Mouse (Mus musculus) cerebellum, adult 9-10 months (tissue): ENCODE measurements around the gene Mgat4b.
"Not testable (repeated sequence)": the region's sequence is repeated elsewhere in the genome, so short reads cannot be mapped to it uniquely, and the experiment has no call there.

Experiments used
- DNase-seq: peaks from one replicate; pipeline ENCODE4 v3.0.0; 2022

Mgat4b gene

DNA sequence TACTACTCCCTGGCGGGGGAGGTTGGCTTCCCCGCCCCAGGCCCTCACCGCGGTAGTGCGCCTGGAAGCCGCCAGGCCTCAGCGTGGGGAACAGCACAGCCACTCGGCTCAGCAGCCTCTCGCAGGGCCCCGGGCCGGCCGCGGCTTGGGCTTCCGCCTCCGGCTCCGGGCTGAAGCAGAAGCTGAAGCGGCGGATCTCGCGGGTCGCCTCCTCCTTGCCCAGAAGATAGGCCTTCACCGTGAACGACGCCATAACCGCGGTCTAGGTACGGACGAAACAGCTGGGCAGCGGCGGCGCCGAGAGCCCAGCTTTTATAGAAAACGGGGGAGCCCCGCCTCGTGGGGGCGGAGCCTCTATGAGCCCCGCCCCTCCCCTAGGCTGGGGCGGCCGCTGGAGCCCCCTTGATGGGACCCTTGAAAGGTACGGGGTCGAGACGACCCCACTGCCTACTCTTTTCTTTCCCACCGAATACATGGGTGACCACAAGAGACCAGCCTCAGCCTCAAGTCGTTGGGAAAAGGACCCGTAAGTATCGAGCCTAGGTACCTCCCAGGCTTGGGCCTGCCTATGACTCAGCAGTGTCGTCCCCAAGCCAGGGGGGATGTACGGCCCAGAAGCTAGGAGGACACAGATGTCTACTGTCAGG is at the start of gene Mgat4b, which contains the start of gene Sqstm1:
Gene Mgat4b (plus strand): TSS at position 386 of the 647 bp plus-strand sequence.
Gene Sqstm1 (minus strand): TSS at position 323 of the 647 bp plus-strand sequence.
- peak; percentile 84 for DNase-seq

DNA sequence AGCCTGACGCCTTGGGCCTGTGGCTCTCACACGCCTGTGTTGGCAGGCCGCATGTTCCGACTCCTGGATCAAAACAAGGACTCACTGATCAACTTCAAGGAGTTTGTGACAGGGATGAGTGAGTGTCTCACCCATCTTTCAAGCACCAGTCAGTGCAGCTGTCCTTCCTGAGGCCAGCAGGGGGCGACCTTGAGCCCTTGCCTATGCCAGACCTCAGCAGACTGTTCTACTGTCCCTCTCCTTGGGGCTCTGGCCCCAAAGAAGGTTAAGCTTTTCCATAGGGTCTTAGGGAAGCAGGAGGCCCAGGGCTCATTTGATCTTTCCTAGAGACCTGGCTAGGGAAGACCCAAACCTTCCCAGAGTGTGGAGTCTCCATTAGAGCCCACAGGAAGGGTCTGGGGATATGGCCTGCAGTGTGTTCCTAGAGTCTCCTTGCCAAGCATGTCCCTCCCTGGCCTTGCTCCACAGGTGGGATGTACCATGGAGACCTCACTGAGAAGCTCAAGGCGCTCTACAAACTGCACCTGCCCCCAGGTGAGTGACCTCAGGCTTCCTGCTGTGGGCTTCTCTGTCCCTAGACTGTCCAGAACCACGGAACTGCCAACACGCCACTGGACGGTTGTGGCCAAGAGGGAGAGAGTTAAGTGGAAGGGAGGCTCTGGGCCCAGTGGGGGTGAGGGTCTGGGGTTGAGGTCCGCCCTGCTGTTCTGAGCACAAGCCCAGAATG is 48.9 kb upstream of the Mgat4b start:
- peak; percentile 62 for DNase-seq

DNA sequence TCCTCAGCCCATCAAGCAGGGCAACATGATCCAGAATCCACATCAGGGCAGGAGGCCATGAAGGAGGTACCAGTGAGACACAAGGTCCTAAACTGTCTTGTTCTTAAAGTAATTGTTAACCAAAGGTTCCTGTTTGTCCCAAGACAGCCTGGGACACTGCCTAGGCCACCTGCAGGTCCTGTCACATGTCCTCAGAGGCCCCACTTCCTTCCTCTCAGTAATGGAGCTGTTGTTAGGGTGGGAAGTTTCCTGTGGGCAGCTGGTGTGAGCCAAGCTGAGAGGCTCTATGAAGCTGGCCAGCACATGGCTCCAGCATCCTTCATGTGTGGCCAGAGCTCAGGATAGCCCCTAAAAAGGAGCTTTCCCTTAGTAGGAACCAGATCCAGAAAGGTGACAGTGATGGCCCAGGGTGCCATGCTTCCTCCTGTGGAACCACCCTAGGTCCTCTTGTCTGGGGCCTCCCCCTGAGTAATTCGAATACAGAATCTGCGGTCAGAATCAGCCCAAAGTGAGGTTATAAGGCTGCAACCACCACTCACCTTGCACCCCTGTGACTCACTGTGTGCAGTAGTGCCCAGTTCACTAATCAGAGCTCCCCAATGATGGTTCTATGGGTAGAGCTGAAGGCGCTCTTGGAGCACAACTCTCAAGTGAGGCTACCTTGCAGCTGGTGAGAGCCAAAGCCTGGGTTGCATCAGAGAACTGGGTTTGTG is 48.2 kb upstream of the Mgat4b start:
- DNase-seq = no peak

DNA sequence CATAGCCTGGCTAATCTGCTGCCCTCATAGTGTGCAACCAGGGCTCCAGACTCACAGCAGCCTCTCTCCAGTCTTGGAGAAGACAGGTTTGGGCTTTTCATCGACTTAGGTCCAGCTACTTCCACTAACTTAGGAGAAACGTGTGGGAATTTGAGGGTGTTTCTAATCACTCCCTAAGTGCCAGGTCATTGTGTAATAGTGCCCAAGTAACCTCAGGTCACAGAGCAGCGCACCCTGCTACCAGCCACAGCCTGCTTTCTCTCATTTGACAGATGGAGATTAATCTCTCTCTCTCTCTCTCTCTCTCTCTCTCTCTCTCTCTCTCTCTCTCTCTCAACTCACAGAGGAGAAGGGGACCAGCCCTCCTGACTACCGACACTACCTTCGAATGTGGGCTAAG is 42.3 kb upstream of the Mgat4b start:
- no peak for DNase-seq

DNA sequence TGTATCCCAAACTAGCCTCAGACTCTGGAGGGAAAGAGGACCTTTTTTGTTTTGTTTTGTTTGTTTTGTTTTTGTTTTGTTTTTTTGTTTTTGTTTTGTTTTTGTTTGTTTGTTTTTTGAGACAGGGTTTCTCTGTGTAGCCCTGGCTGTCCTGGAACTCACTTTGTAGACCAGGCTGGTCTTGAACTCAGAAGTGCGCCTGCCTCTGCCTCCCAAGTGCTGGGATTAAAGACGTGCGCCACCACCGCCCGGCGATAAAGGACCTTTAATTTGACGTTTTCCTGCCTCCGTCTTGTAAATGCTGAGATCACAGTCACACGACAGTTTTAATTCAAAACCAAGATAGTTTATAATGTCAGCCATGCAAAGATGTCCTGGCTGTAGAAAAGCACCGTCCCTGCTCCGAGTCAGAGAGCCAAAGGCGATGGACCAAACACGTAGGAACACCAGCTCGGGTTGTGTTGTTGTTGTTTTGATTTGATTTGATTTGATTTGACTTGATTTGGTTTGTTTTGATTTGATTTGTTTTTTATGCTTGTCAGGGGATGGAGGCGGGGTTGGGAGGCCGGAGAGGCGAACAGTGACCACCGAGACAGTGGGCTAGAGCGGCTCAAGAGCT is 36.5 kb upstream of the Mgat4b start, which contains the start of gene Mrnip:
Gene Mrnip (plus strand): TSS at position 334 of the 619 bp plus-strand sequence.
- DNase-seq = not testable (repeated sequence)

DNA sequence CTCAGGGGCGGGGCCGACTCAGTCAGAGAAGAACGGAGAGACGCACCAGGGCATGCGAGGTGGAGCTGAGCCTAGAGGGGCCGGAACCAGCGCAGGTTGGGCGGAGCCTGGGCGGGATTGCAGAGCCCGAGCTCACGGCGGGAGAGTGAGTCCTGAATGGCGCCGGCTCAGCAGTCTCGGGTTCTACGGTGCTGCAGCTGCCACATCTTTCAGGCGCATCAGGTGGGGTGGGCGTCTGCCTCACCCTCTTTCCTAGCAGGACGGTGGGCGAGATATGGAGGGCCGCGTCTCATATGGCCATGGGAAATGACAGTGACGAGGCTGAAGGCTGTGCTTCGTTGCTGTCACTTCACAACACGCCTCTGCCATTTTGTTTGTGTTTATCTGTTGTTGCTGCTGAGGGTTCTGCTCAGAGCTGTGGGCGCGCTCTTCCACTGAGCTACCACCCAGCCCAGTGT is 35.9 kb upstream of the Mgat4b start:
- peak; percentile 98 for DNase-seq

DNA sequence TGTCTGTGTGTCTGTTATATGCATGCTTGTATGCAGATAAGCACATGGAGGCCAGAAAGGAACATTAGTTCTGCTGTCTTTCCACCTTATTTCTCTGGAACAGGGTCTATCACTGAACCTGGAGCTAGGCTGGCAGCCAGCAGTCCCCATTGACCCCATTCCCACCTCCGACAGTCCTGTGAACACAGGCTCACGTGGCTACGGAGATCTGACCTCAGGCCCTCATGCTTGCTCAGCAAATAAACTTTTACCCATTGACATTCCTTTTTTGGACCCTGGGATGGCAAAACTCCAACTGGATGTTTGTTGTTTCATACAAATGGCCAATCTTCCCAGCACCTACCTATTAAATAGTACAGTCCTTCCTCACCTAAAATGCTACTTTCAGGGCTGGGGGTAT is 34.3 kb upstream of the Mgat4b start:
- DNase-seq = peak; percentile 32

DNA sequence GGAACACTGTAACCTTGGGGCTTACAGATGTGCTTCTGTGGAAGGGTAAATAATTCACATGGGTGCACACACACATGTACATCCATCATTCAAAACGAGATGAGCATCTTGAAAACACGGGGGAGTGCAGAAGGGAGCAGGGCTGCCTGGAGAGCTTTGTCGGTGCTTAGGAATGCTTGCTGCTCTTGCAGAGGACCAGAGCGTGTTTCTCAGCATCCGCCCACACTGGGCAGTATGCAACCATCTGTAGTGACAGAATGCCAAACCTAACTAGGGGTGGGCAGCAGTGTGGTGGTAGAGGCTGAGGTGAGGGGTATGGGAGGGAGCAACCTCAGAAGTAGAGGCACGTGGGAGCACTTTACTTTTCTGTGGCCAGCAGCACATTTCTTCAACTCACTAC is 33.6 kb upstream of the Mgat4b start:
- DNase-seq = no peak

DNA sequence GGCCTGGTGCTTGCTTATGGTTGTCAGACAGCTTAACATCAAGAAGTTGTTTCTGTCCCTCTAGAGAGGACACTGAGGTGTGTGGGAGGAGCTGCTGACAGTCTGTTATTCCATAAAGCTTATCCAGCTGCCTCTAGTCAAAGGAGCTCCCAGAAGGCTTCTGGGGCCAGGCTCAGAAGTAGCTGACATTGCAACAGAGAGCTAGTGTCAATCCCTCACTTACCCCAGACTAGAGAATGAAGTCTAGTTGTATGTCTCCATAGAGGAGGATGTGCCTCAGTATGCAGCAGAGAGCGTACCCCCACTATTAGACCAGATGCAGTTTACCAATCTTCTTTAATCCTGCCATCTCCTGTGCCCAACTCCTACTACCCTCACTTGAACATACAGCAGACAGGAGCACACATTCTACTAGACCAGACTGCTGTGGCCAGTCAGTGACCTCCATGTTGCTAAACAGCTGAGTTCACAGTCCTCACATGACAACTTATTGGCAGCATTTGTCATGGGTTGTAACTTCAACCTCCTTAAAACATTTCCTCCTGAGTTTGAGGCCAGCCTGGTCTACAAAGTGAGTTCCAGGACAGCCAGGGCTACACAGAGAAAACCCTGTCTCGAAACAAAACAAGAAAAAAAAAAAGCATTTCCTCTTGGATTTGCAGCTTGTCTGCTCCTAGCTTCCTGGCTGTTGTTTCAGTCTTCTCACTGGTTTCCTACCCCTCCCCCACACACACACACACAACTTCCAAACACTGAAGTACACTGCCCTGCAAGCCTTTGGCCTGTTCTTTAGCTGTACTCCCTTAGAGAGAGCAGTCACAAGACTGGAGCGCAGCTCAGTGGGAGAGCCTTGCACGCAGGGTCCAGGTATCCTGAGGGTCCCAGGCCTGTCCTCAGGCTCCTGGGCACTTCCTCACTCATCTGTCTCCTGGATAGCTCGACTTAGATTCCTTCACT is 31.9 kb upstream of the Mgat4b start:
- no peak for DNase-seq

DNA sequence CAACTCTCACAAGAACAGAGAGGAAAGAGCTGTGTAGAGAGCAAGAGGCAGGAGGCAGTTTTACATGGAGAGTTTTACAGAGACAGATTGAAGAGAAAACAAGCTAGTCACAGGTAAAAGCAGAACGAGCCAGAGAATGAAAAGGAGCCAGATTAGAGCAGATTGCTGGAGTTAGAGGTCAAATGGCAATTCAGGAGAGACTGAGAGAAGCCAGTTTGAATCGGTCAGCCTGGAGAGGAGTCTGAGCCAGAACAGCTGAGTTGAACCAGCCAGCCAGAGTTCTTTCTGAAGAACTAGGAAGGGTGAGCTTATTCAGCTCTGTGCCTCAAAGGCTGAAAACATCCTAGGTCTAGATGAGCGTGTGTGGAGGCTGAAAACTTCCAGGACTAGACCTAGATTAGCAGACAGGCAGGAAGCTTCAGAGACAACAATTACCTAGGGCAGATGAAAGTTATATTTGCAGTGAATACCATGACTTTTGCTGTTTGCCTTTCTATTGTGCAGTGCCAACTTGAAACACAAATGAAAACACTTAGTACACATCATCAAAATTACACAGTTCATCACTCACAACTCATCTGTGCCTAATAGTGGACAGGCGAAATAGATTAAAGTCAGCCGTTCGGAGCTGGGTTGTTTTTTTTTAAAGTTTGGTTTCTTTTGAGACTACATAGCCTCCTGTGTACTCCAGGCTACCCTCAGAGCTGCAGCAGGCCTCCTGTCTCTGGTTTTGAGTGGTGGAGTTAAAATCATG is 30.0 kb upstream of the Mgat4b start:
- DNase-seq = no peak

DNA sequence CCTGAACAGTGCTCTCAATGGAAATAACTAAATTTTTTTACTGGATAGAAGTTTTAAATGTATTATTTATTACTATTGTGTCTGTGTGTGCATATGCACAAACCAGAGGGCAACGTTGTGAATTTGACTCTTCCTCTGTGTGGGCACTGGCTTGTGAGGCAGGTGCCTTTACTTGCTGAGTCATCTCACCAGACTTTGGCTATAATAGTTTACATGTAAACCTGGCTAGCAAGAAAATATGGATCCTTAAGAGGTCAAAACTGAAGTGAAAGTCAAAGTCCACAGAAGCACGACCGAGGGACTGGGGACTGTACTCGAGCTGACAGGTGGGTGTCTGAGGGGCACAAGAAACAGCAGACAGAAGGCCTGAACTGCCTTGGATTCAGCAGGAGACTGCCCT is 28.0 kb upstream of the Mgat4b start:
- no peak for DNase-seq

DNA sequence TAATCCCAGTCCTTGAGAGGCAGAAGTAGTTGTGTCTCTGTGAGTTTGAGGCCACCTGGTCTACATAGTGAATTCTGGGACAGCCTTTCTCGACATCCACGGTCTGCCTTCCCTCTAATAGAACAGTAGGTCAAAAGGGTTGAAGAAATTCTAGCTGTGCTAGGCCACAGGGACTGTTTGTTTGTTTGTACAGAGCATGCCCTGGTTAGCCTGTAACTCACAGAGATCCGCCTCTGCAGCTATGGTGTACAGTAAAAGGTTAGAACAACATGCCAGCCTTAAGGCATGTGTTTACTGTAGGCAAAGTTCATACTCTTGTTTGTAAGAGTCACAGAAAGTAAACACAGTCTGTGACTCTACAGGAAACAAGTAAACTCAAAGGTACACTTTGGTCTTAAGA is 25.9 kb upstream of the Mgat4b start:
- no peak for DNase-seq

DNA sequence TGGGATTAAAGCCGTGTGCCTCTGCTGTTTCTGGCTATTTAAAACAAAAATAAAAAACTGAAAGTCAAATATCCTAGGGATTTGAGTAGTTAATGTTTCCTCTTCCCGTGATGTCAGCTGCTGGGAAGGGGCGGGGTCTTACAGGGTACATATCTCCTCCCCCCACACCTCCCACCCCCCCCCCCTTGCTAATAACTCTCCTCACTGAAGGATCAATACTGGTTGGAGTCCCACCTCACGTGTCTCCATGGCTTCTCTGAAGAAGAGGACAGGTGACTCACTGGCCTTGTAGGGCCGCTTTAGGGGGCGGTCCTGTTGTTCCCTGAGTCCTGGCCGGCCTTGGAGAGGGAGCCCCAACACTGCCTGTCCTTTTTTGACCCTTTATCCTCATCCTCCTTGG is 22.0 kb upstream of the Mgat4b start:
- no peak for DNase-seq

DNA sequence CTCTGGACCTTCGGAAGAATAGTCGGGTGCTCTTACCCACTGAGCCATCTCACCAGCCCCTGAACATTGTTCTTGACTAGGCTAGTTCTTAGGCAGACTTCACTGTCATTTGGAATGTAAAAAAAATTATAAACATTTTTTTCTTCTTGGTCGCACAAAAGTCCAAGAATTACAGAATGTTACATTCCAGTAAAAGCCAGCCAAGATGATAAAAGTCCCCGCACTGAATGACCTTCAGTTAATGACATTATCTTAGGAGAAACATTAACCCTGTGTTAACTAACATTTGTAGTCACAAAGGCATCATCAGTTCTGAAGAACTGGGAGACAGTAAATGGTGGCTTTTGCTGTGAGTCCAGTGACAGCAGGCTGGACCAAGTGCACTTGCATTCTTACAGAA is 20.3 kb upstream of the Mgat4b start:
- no peak for DNase-seq

DNA sequence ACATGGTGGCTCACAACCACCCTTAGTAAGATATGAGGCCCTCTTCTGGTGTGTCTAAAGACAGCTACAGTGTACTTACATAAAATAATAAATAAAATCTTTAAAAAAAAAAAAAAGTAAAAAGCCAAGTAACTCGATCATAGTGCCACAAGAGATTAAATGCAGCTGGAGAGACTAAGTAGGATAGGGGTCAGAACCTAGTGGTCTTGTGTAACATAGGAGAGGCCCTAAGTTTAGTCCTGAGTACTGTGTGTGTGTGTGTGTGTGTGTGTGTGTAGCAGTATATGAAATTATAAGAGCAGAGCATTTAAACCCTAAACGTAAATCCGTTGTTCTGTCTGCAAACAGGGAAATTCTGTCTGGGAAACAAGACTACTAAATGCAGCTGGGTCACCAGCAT is 18.4 kb upstream of the Mgat4b start:
- DNase-seq = no peak

DNA sequence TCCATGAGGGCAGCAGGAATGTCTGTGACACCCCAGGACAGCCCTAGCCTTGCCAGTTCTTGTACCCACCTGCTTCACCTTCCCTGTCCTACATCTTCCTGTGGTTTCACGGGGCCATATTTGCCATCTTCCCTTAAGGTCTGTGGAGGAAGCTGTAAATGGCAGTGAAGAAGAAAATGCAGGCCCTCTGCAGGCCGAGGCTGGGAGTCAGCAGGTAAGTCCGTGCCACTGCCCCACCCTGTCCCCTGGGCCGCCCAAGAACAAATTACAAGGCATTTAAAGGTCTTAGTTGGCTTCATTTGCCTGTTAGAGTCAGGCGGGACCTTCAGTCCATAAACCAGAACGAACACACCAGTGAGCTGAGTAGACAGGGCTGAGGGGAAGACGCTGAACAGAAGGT is 16.6 kb upstream of the Mgat4b start:
- DNase-seq = no peak

DNA sequence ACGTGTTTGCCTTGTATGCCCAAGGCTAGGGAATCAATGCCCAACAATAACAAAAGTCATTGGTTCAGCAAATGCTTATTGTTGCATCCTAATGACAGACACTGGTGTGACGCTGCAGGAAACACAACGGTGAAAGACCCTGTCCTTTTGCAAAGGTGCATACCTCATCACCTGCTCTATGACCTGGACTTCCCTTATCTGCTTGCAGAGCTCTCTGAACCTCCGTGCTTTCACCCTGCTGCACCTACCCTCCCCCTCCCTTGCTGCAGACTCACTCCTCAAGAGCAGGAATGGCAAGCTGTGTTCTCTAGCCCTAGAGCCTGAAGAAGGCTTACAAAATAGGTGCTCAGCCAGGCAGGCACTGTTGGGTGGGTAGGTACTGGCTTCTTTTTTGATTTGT is 15.9 kb upstream of the Mgat4b start:
- DNase-seq = no peak

DNA sequence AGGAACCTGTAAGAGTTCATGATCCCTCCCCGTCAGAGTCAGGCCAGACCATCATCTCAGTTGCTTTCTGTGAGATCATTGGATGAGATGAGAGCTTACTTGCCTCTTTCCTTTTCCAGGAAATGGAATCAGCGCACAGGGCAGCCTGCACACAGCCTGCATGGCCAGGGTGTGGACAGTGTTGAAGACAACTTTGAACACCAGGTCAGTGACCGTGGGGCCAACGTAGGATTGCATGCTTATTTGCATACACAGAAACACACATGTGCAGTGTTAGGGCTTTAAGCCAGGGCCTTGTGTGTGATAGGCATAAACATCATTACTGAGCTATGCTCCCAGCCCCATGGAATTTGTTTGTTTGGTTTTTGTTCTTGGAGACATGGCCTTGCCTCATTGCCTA is 13.2 kb upstream of the Mgat4b start:
- DNase-seq = no peak

DNA sequence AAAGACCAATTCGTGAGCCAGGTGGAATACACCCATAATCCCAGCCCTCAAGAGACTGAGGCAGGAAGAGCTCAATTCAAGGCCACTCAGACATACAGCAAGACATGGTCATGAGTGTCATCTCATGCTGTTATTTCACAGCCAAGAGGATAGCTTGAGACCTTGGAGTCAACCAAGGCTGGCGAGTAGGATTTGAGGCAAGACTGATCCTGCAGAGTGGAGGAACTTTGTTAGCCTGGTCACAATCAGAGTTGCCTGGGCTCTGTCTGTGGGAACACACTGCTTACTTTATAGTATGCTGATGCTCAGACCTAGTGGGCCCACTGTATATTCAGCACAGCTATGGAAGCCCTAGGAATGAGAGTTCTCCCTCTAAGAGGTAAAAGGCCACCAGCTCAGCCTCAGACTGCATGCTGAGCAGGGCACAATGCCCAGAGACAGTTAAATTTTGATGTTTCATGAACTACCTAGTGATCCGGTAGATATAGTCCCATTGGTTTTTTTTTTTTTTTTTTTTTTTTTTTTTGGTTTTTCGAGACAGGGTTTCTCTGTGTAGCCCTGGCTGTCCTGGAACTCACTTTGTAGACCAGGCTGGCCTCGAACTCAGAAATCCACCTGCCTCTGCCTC is 12.4 kb upstream of the Mgat4b start:
- no peak for DNase-seq

DNA sequence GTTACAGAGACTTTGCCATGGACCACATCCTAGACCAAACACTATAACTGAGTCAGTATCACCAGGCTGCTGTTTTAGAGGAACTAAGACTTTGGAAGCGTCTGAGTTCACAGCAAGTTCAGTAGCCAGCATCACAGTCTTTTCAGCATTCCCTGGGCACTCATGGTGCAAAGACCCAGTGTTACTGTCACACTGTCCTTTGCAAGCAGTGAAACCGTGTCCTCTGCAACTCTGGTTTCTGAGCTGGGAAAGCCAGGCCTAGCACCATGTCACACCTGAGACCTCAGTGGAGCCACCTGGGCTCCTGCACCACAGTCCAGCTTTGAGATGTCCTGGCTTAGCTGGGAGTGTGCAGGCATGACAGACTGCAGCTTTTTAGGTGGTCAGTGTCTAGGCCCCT is 11.8 kb upstream of the Mgat4b start:
- no peak for DNase-seq

DNA sequence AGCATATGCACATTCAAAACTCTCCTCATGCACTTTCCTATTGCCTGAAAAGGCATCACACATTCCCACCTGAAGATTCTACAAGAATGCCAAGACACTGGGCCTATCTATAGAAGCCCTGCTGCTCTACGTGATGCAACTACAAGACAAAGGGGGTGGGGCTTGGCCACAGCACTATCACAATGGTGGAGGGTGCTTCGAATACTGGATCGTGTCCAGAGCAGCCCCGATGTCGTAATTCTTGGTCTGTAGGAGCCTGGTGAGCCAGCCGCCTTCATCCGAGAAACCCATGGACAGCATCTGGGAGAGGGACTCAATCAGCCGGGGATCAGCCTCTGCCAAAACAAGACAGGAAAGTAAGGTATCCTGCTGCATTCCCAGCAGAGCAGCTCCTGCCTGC is 10.1 kb upstream of the Mgat4b start:
- DNase-seq = no peak
